In the genomic region with DNA sequence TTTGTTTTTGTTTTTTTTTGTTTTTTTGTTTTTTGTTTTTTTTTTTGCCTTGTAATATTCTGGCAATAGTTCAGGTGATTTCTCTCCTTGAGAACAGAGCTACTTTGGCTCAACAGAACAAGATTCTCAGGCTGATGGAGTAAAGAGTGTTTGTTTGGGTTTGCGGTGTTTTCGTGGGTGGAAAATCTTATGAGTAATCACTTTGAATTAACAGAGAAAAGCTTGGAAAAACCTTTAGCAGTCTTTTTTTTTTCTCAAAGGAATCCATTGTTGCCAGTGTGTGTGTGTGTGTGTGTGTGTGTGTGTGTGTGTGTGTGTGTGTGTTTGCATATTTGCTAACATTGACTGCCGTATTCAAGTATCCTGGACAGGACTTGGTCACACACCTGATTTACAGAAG, we compare ENCODE assay signal across 17 mouse cellular contexts.
"Had no signal": no experiment of that assay in that cellular context is flagged by ENCODE, and none has a peak within 500 bp of the region (broad histone marks: within the 10 kb centered on the region; RNA-seq: fewer than 3 reads in every experiment).

No protein-coding gene starts in this region.

- H3K9me3 ChIP-seq: lung, embryonic 15.5 days; megakaryocyte, embryonic 14.5 days; midbrain, embryonic 13.5 days; midbrain, embryonic 15.5 days; neural tube, embryonic 12.5 days had no signal

- H3K4me3 ChIP-seq: lung, embryonic 15.5 days; midbrain, embryonic 13.5 days; midbrain, embryonic 15.5 days; neural tube, embryonic 12.5 days had no signal

- DNase-seq: lung, adult 2 months; lung, postnatal 14 days; lung, postnatal 36 days; right cerebral cortex, postnatal 25 days; right cerebral cortex, postnatal 4 days; spleen, adult 18-20 months; thymus, adult 18-20 months; thymus, postnatal 14 days; thymus, postnatal 36 days had no signal

- H3K27ac ChIP-seq: macrophage; midbrain, embryonic 13.5 days; midbrain, embryonic 15.5 days; neural tube, embryonic 12.5 days had no signal

- H3K4me2 ChIP-seq: lung, embryonic 15.5 days; midbrain, embryonic 11.5 days; midbrain, embryonic 13.5 days; midbrain, embryonic 15.5 days; neural tube, embryonic 12.5 days had no signal

- H3K27me3 ChIP-seq: lung, embryonic 15.5 days; megakaryocyte, embryonic 14.5 days; midbrain, embryonic 13.5 days; midbrain, embryonic 15.5 days; neural tube, embryonic 12.5 days had no signal

- H3K4me1 ChIP-seq: midbrain, embryonic 13.5 days; midbrain, embryonic 15.5 days; neural tube, embryonic 12.5 days had no signal

- ATAC-seq: lung, postnatal 0 days; midbrain, embryonic 13.5 days had no signal

- H3K9ac ChIP-seq: lung, embryonic 15.5 days; midbrain, embryonic 13.5 days; midbrain, embryonic 15.5 days; neural tube, embryonic 12.5 days had no signal

- H3K36me3 ChIP-seq: lung, embryonic 15.5 days; midbrain, embryonic 13.5 days; midbrain, embryonic 15.5 days; neural tube, embryonic 12.5 days had no signal
